Mouse (Mus musculus) testis, adult 2 months (tissue): Measurements from ENCODE around the gene Txndc16. TPM values are rescaled to one million over a fixed set of nuclear protein-coding genes. Genes with fewer than 3 reads are reported as not detected.

Experiments
- H3K27ac ChIP-seq: fragments of 200-500 bp; 2 replicates; pipeline ENCODE4 v1.5.1; 2012; ENCODE audit warnings: low read depth, low read length; ENCODE audit not compliant: control insufficient read depth, insufficient read depth
- H3K27me3 ChIP-seq: fragments of 200-500 bp; 2 replicates; pipeline ENCODE4 v1.6.1; 2012; ENCODE audit warnings: mild to moderate bottlenecking, low read length, moderate library complexity; ENCODE audit not compliant: control insufficient read depth, insufficient read depth
- H3K36me3 ChIP-seq: fragments of 200-500 bp; 2 replicates; pipeline ENCODE4 v1.6.1; 2012; ENCODE audit warnings: mild to moderate bottlenecking, low read length; ENCODE audit not compliant: control insufficient read depth, insufficient read depth
- H3K4me1 ChIP-seq: fragments of 200-500 bp; 2 replicates; pipeline ENCODE4 v1.6.1; 2012; ENCODE audit warnings: low read length; ENCODE audit not compliant: control insufficient read depth, insufficient read depth
- H3K4me3 ChIP-seq: fragments of 200-500 bp; 2 replicates; pipeline ENCODE4 v1.5.1; 2012; ENCODE audit warnings: low read depth, mild to moderate bottlenecking, low read length, moderate library complexity, mixed read lengths; ENCODE audit not compliant: control insufficient read depth
- CTCF ChIP-seq: fragments of 200-500 bp; IDR thresholded peaks from 2 replicates; pipeline ENCODE4 v1.5.1; 2012; ENCODE audit warnings: low read depth, mild to moderate bottlenecking, inconsistent platforms, low read length, moderate library complexity; ENCODE audit not compliant: control insufficient read depth, insufficient read depth, insufficient replicate concordance
- POLR2A ChIP-seq: fragments of 200-500 bp; IDR thresholded peaks from 2 replicates; pipeline ENCODE4 v1.6.1; 2012; ENCODE audit warnings: low read depth, mild to moderate bottlenecking, inconsistent platforms, low read length, moderate library complexity; ENCODE audit not compliant: control insufficient read depth
- polyA plus RNA-seq: library from polyadenylated mRNA; depleted of rRNA; stranded (reverse); fragments of >200 nt; gene quantifications from 2 replicates; pipeline ENCODE4 v1.2.3, GENCODE M21; 2012

Txndc16 gene
- polyA plus RNA-seq, 1 experiment: 12.0 TPM

- peaks cover 2% of the 10 kb centered on the region; the same call in 1 of the 2 replicates for H3K4me1 ChIP-seq
- H3K27me3 ChIP-seq: no peaks in the 10 kb centered on the region
- TF ChIP-seq POLR2A (peak; percentile 49), CTCF (no peak)
- H3K4me3 ChIP-seq: peak within 1 kb of the TSS; percentile 92
- peak within 1 kb of the TSS; percentile 76 for H3K27ac ChIP-seq
- no peaks in the 10 kb centered on the region for H3K36me3 ChIP-seq
Measured at GRCm38 (mm10) chr14:45219281-45220089, 643 bp downstream of the Txndc16 start, which contains the start of gene Gpr137c. Gpr137c (plus strand) TSS chr14:45219717.

- peaks cover 2% of the 10 kb centered on the region; the same call in 1 of the 2 replicates for H3K4me1 ChIP-seq
Measured at GRCm38 (mm10) chr14:45217693-45218092, 2.4 kb downstream of the Txndc16 start.

GRCm38 (mm10) chr14:45216711-45217340 lies 3.3 kb downstream of the Txndc16 start:
- TF ChIP-seq CTCF: no peak
- no peak for TF ChIP-seq POLR2A
- Histone ChIP-seq H3K36me3 (no peaks in the 10 kb centered on the region), H3K27ac (no peak overlapping the region), H3K27me3 (no peaks in the 10 kb centered on the region), H3K4me3 (no peak overlapping the region), H3K4me1 (peaks cover 2% of the 10 kb centered on the region; the same call in 1 of the 2 replicates)

More at GRCm38 (mm10) chr14:45217693-45218092, 2.4 kb downstream of the Txndc16 start:
- Histone ChIP-seq H3K27me3 (no peaks in the 10 kb centered on the region), H3K27ac (no peak overlapping the region), H3K36me3 (no peaks in the 10 kb centered on the region), H3K4me3 (no peak overlapping the region)
- TF ChIP-seq POLR2A: no peak
- no peak for TF ChIP-seq CTCF

- no peaks in the 10 kb centered on the region for H3K36me3 ChIP-seq
- no peak overlapping the region for H3K27ac ChIP-seq
- no peak for TF ChIP-seq POLR2A
- no peak for TF ChIP-seq CTCF
- H3K4me3 ChIP-seq: no peak overlapping the region
- H3K27me3 ChIP-seq: no peaks in the 10 kb centered on the region
- no peaks in the 10 kb centered on the region for H3K4me1 ChIP-seq
Measured at GRCm38 (mm10) chr14:45211431-45211830, 8.7 kb downstream of the Txndc16 start.

- H3K27me3 ChIP-seq: no peaks in the 10 kb centered on the region
- H3K36me3 ChIP-seq: no peaks in the 10 kb centered on the region
- H3K4me3 ChIP-seq: no peak overlapping the region
- TF ChIP-seq CTCF (no peak), POLR2A (no peak)
- H3K27ac ChIP-seq: no peak overlapping the region
- no peaks in the 10 kb centered on the region for H3K4me1 ChIP-seq
Measured at GRCm38 (mm10) chr14:45210683-45211082, 9.4 kb downstream of the Txndc16 start.

- H3K27ac ChIP-seq: no peak overlapping the region
- no peak for TF ChIP-seq POLR2A
- no peak for TF ChIP-seq CTCF
- no peaks in the 10 kb centered on the region for H3K27me3 ChIP-seq
- H3K4me1 ChIP-seq: no peaks in the 10 kb centered on the region
- H3K4me3 ChIP-seq: no peak overlapping the region
- no peaks in the 10 kb centered on the region for H3K36me3 ChIP-seq
Measured at GRCm38 (mm10) chr14:45200607-45201006, 19.5 kb downstream of the Txndc16 start.

- Histone ChIP-seq H3K27ac (no peak overlapping the region), H3K4me1 (no peaks in the 10 kb centered on the region), H3K36me3 (no peaks in the 10 kb centered on the region), H3K27me3 (no peaks in the 10 kb centered on the region), H3K4me3 (no peak overlapping the region)
- TF ChIP-seq POLR2A (no peak), CTCF (no peak)
Measured at GRCm38 (mm10) chr14:45190999-45191398, 29.1 kb downstream of the Txndc16 start.
